Mouse (Mus musculus) CD8-positive naive resting alpha-beta T cell, adult 57 days (primary cell): Measurements from ENCODE around the gene Ins1. TPM values are rescaled to one million over a fixed set of nuclear protein-coding genes. Genes with fewer than 3 reads are reported as not detected.

ENCODE experiments used
- total RNA-seq: library from RNA; stranded (reverse); gene quantifications from one replicate; pipeline ENCODE4 v1.2.4, GENCODE M21; 2023

Ins1 gene
- not detected for total RNA-seq

DNA sequence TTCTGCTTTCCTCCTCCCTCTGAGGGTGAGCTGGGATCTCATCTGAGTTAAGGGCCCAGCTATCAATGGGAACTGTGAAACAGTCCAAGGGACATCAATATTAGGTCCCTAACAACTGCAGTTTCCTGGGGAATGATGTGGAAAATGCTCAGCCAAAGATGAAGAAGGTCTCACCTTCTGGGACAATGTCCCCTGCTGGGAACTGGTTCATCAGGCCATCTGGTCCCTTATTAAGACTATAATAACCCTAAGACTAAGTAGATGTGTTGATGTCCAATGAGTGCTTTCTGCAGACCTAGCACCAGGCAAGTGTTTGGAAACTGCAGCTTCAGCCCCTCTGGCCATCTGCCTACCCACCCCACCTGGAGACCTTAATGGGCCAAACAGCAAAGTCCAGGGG is at the start of gene Ins1:
TSS of gene Ins1 (plus strand) at position 301 of the 400 bp plus-strand sequence.

